Mouse (Mus musculus) kidney, adult 8-10 months (tissue): Measurements from ENCODE around the gene Arhgap22.

Source experiments
- DNase-seq, 2 experiments: peaks; one replicate each; pipeline ENCODE4 v3.0.0; 2022

Arhgap22 gene

DNA sequence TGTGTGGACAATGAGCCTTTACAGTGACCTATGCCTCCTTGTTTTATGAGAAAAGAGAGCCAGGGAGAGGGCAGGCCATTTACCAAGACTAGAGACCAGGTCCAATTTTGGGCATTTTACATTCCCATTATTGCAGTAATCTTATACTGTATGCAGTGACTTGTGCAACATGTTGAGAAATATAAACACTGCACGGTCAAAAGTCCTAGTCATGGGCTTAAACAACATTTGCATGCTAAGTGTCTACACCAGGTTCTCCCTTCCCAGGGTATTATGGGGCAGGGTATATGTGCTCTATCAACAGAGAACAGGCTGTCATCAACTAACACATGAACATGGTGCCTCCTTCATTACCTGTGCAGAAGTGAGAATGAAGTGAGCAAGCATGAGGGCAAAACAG lies 160.3 kb downstream of the Arhgap22 start:
- no peak for DNase-seq

GRCm38 (mm10) chr14:33377211-33377610 lies 163.4 kb downstream of the Arhgap22 start:
- peak; percentile 21 to 50 for DNase-seq

- DNase-seq, result no peak
Measured at GRCm38 (mm10) chr14:33378723-33379122, 164.9 kb downstream of the Arhgap22 start.

DNA sequence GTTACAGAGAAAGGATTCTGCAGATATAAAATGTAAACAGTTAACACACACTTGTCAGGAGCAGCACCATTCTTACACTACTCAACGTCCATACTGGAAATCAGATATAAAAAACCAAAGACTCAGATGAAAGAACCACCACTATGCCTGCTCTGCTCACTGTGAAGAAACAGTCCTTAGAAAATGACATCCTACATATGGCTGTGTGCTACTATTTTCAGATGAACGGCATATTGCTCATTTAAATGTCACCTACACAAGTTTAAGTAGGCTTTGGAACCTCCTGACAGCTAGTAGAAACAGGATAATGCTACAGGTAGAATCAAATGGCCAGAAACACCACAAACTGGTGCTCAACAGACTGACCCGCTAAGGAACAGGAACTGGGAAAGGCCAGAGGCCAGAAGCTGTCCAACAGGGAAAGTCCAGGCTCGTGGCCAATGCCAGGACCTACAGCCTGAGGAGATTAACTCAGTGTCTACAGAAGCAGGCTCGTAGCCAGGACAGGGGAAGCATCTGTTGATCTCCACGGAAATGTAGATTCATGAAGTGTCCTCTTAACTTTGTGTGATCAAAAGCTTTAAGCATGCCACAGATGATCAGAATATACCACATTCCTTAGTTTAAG lies 167.1 kb downstream of the Arhgap22 start:
- DNase-seq, result no peak

GRCm38 (mm10) chr14:33398065-33398860 lies 184.4 kb downstream of the Arhgap22 start:
- no peak for DNase-seq

- no peak for DNase-seq
Measured at GRCm38 (mm10) chr14:33400019-33400418, 186.2 kb downstream of the Arhgap22 start.

GRCm38 (mm10) chr14:33402331-33402730 lies 188.5 kb downstream of the Arhgap22 start:
- peak in 1 of 2 experiments; percentile 33 for DNase-seq

GRCm38 (mm10) chr14:33415746-33416145 lies 201.9 kb downstream of the Arhgap22 start:
- no peak for DNase-seq

GRCm38 (mm10) chr14:33418311-33418909 lies 204.6 kb downstream of the Arhgap22 start:
- DNase-seq, result peak in 1 of 2 experiments; percentile 50
